Mouse (Mus musculus) mature B cell (primary cell): ENCODE data around the gene Ror1.

Experiments used
- in situ Hi-C: fragments of 300-500 bp; cut with MboI; formaldehyde crosslinking; loops from 2 replicates; pipeline ENCODE4 v1.14.3; 2019

The Ror1 gene

GRCm38 (mm10) chr4:100311775-100312537, 216.4 kb downstream of the Ror1 start:
- in situ Hi-C loops = no loop called here

DNA sequence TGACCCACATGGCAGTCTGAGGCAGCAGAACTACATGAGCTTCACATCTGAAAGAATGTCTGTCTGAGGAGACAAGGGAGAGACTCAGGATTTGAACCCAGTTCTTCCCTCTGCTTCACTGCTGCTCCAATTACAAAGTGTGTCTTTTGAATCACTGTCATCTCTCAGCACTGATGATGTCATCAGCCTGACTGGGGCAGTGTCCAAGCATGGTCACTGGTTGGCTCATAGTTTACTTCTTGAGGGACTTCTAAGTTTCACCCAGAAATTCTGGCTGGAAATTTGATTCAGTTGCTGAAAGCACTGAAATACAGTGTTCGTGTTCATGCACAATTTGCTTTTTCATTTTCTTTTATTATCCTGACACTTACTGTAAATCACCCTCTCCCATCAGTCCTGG, 219.5 kb downstream of the Ror1 start:
- in situ Hi-C loops = no loop called here

- in situ Hi-C loops = no loop called here
Measured at GRCm38 (mm10) chr4:100321758-100322157, 226.2 kb downstream of the Ror1 start.

DNA sequence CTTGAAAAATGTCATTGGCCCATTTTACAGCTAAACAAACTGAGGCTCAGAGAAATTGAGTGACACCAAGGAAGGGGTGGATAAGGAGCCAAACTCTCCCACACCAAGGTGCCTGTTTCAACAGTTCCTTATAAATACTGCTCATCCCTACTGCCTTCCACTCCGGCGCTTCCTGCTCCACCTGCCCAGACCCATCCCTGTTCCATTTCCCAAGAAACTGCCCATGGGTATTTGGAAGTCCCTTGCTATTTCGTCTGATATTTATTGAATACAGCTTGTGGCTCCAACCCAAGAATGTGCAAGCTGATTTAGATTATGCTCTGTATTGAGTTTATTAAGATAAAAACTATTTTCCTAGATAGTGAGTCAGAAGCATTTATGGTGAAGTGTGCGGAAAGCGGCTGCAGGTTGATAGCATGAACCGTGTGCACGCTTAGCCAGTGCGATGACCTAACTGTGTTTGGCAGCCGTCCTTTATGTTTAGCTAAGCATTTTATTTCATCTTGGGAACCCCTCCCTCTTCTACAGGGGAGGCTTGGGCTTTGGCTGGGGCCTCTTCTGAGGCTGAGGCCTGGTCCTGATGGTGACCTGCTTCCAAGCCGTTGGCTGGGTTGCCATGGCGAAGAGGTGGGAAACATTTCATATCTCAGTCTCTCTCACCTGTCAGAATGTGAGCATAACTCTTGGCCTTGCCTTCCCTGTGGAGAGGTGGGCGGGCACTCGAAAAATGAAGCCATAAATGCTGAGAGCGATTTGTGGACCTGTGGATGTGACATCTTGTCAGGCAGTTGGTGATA, 229.3 kb downstream of the Ror1 start:
- in situ Hi-C loops = no loop called here

GRCm38 (mm10) chr4:100328361-100328970, 232.9 kb downstream of the Ror1 start:
- in situ Hi-C loops = no loop called here

- in situ Hi-C loops = no loop called here
Measured at GRCm38 (mm10) chr4:100335168-100335567, 239.6 kb downstream of the Ror1 start.

- in situ Hi-C loops = no loop called here
Measured at GRCm38 (mm10) chr4:100347791-100348190, 252.2 kb downstream of the Ror1 start.

GRCm38 (mm10) chr4:100350106-100350795, 254.7 kb downstream of the Ror1 start:
- in situ Hi-C loops = no loop called here

GRCm38 (mm10) chr4:100351797-100352290, 256.3 kb downstream of the Ror1 start:
- in situ Hi-C loops = no loop called here

DNA sequence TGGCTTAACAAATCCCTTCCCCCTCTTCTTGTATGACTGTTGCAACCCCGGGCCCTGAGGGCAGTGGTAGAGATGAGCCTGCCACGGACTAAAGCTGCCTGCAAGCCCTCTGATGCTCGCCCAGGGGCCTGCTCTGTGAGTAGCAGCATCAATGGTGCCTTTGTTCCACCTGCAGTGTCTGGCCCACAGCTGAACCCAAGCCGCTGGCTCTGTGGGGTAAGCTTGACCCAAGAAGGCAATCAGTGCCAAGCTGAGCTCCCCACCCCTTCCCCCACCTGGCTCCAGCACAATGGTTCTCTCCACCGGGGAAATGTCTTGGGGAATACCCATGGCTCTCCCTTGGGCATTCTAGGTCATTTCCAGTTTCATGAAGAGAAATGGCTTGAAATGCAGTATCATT, 260.0 kb downstream of the Ror1 start:
- in situ Hi-C loops = no loop called here

DNA sequence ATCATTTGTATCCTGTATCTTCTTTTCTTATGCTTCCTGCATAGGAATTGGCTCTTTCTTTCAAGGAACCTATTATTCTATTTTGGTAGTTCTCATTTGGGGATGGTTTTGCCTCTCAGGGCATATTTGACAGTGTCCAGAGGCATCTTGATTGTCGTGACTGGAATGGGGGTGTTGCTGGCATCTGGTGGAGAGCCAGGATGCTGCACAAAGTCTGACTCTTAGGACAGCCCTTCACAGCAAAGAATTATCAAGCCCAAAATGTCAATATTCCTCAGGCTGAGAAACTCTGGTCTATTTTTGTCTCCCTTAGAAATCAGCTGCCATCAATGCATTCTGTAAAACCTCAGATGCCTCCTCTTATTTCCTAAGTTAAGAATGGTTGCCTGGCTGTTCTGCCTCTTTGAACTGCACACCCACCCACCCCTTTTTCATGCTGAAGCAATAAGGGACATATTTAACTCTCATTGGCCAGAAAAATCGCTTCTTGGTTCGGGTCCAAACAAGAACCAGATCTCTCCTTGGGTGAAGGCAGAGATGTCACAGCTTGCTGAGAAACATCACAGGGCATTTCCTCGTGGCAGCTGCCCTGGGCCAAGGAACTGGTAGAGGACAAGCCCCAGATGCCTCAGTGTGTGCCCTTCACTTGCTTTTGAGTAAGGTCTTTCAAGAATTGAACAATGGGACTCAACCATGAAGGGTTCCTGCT, 262.4 kb downstream of the Ror1 start:
- in situ Hi-C loops = no loop called here

GRCm38 (mm10) chr4:100363666-100364065, 268.1 kb downstream of the Ror1 start:
- in situ Hi-C loops = no loop called here

DNA sequence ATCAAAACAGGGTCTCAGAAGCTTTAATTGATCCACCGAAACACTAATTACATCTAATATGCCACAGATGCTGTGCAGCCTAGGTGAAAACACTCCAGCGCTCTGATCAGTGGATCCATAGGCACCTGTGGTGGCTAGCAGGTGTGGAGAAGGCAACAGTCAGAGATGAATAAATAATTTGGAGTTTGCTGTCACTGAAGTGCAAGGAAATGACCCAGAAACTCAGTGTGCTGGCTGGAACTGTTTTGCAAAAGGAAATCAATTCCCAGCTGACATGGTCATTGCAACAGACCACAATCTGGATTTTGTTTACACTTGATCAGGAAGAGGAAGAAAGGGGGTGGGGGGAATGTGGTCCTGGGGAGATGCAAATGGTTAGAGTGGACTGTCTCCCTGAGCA, 273.1 kb downstream of the Ror1 start:
- in situ Hi-C loops = no loop called here

- in situ Hi-C loops = no loop called here
Measured at GRCm38 (mm10) chr4:100369541-100370174, 274.1 kb downstream of the Ror1 start.

- in situ Hi-C loops = no loop called here
Measured at GRCm38 (mm10) chr4:100372806-100373205, 277.2 kb downstream of the Ror1 start.

DNA sequence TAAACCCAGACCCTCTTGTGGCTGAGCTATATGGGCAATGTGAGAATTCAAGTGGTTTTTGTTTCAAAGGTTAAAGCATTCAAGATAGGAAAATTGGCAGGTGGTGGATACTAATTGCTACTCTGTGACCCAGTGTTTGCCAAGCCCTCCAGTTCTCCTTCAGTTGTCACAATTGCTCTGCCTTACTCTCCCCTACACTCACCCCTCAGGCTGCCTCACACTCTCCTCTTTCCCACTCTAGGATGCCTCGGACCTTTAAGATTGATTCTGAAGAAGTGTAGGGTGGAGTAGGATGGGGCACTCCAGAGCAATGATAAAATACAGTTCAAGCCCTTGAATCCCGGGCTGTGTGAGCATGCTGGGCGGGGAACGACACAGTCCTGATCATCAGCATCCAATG, 278.2 kb downstream of the Ror1 start:
- in situ Hi-C loops = no loop called here

DNA sequence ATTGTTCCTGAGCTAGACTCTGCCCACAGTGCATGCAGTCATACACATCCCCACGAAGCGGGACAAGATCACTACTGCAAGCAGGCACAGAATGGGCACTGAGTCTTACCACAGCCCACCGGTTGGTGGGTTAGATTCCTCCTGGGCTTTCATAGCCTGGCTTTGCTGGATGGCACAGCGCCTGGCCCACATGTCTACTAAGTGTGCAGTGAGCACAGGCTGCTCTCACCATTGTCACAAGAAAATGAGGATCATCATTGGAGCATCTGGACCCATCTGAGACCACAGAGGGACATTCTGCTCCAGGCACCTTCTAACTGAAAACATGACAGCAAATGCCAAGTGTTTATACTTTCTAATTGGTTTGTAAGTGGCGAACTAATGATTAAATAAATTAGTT, 279.7 kb downstream of the Ror1 start:
- in situ Hi-C loops = no loop called here

DNA sequence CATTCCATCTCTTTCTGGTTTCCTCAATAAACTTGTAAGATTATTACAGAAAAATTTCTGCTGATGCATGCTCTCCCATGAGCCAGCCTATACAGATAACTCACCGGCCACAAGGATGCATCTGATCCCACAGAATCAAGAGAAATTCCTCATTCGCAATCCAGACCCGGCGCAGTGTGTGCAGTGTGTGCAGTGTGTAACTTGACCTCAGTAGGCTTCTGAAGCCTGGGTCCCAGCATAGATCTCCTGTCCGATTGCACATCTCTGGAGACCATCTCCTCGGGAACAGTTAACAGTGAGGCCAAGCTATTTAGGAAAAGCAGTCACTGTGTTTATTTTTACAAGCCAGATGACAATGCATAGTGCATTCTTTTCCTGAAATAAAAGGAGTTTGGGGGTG, 280.6 kb downstream of the Ror1 start:
- in situ Hi-C loops = no loop called here

GRCm38 (mm10) chr4:100377231-100377630, 281.6 kb downstream of the Ror1 start:
- in situ Hi-C loops = no loop called here

- in situ Hi-C loops = no loop called here
Measured at GRCm38 (mm10) chr4:100377996-100378395, 282.4 kb downstream of the Ror1 start.

DNA sequence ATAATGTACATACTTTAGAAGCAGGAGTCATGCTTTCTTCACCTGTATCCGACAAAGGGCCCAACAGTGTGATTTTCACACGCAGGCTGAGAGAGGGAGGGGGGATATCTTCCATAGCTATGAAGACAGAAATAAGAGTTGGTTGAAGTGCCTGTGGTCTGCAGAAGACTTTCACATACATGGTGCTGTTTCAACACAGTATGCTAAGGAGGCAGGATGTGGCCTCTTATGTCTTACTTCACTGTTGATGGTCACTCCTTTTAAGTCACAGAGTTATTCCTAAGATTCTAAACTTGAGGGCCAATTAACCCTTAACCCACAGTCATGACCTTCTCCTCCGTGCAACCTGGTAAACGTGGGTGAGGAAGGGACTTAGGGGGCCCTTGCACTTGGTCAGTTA, 286.2 kb downstream of the Ror1 start:
- in situ Hi-C loops = no loop called here
